Comparison of ENCODE assay signal across 8 mouse cellular contexts in the genomic region with DNA sequence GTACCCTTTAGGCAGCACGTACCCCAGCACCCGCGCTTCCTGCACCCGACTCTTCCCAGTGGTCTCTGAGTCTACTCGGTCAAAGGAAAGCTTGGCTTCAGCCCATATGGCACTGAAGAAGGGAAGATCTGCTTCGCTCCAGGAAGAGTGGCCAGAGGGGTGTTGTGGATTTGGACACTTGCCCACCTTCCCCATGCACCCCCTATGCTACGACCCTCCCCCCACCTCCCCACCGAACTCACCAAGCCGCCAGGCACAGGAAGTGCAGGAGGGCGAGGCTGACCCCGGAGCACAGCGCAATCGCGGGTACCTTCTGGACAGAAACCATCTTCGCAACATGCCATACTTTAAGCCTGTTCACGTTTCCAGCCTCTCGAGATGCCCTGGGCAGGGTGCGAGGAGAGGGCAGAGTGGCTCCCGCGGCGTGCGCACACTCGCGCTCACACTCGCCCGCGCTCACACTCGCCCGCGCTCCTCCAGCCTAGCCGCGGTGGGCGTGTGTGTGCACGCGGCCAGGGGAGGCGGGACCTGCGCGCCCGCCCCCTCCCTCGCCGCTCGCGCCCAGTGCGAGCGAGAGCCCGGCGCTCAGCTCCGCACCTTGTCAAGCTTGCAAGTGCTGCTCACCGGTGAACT. TPM values are rescaled to one million over a fixed set of nuclear protein-coding genes. Genes with fewer than 3 reads are reported as not detected.
DNase-seq lines count a peak whose midpoint lies in the region; ATAC-seq lines count a peak whose summit lies in the region.

Gene Gabrb1, plus strand, starts transcription at position 632 of the 633 bp plus-strand sequence.

- no peaks in the 10 kb centered on the region for H3K9me3 ChIP-seq in embryonic facial prominence, embryonic 14.5 days (ENCODE audit: control insufficient read depth, low read length)
- no peaks in the 10 kb centered on the region for H3K9me3 ChIP-seq in hindbrain, embryonic 12.5 days (replicated peaks)

- H3K27me3 ChIP-seq in embryonic facial prominence, embryonic 14.5 days (replicated peaks; ENCODE audit: control insufficient read depth, insufficient read depth, low read length) = peaks cover 18% of the 10 kb centered on the region
- peaks cover 40% of the 10 kb centered on the region for H3K27me3 ChIP-seq in hindbrain, embryonic 12.5 days

- H3K9ac ChIP-seq in embryonic facial prominence, embryonic 14.5 days (ENCODE audit: low read depth, low read length) = peak within 1 kb of the TSS; percentile 55
- H3K9ac ChIP-seq in hindbrain, embryonic 12.5 days = peak within 1 kb of the TSS; percentile 42; the same call in 1 of the 2 replicates

- 1% methylated on average over 18 of the region's 49 CpGs for WGBS in embryonic facial prominence, embryonic 14.5 days
- under 1% methylated on average over 44 of the region's 49 CpGs for WGBS in hindbrain, embryonic 12.5 days

- no peak within 1 kb of the TSS for H3K27ac ChIP-seq in embryonic facial prominence, embryonic 14.5 days (replicated peaks; ENCODE audit: low read depth, low read length)
- H3K27ac ChIP-seq in hindbrain, embryonic 12.5 days = no peak within 1 kb of the TSS

- peak; percentile 92 for ATAC-seq in embryonic facial prominence, embryonic 14.5 days (ENCODE audit: low read depth)
- peak; percentile 93 for ATAC-seq in hindbrain, embryonic 12.5 days (ENCODE audit: low FRiP score)
- ATAC-seq in megakaryocyte progenitor cell, adult 5-6 weeks (replicated peaks; ENCODE audit: poor library complexity) = peak; percentile 69

- no peaks in the 10 kb centered on the region for H3K4me1 ChIP-seq in embryonic facial prominence, embryonic 14.5 days (ENCODE audit: control insufficient read depth, insufficient read depth, low read length)
- peaks cover 10% of the 10 kb centered on the region; the same call in 1 of the 2 replicates for H3K4me1 ChIP-seq in hindbrain, embryonic 12.5 days

- intact Hi-C loops in left cerebral cortex, postnatal 14 days (cut with DNase I) = loop anchor here (10.0 kb wide), 1 partner anchor 153 kb away; no protein-coding TSS in a partner anchor

- DNase-seq in ovary, postnatal 10 days (ENCODE audit: low spot score) = peak; percentile 5
- DNase-seq in ovary, adult 18-20 months (ENCODE audit: low spot score) = no peak
- DNase-seq in embryonic facial prominence, embryonic 14.5 days (ENCODE audit: low spot score) = peak; percentile 57
- peak; percentile 45 to 61 for DNase-seq in left cerebral cortex, postnatal 14 days (ENCODE audit: low spot score in 2 of 2)
- DNase-seq in right cerebral cortex, postnatal 4 days = peak; percentile 44
- DNase-seq in thymus, postnatal 10 days (ENCODE audit: low spot score in 2 of 2) = no peak

- H3K4me3 ChIP-seq in embryonic facial prominence, embryonic 14.5 days (ENCODE audit: low read depth, low read length) = peak within 1 kb of the TSS; percentile 48
- H3K4me3 ChIP-seq in hindbrain, embryonic 12.5 days = peak within 1 kb of the TSS; percentile 57

- no peaks in the 10 kb centered on the region for H3K36me3 ChIP-seq in embryonic facial prominence, embryonic 14.5 days (ENCODE audit: control insufficient read depth, insufficient read depth, low read length)
- no peaks in the 10 kb centered on the region for H3K36me3 ChIP-seq in hindbrain, embryonic 12.5 days

- peak within 1 kb of the TSS; percentile 96 for H3K4me2 ChIP-seq in embryonic facial prominence, embryonic 14.5 days (ENCODE audit: low read depth, low read length)
- peak within 1 kb of the TSS; percentile 97 for H3K4me2 ChIP-seq in hindbrain, embryonic 12.5 days (replicated peaks)

RNA-seq across cellular contexts. Expression of gene Gabrb1, which starts in this region (rescaled TPM):
- 0.99 and 1.2 TPM in 2 replicates for polyA plus RNA-seq in embryonic facial prominence, embryonic 14.5 days (2014; fragmentation: Nextera tagmentation; extraction: Ambion mirVana)
- polyA plus RNA-seq in hindbrain, embryonic 12.5 days (2016; fragmentation: Nextera tagmentation; extraction: Ambion mirVana) = 1.8 and 2.6 TPM in 2 replicates
- 10 to 100 TPM; 91.5 to 93.6 TPM for total RNA-seq in left cerebral cortex, postnatal 14 days (2021)
- total RNA-seq in megakaryocyte progenitor cell, adult 5-6 weeks (2015) = not detected in 2 replicates
- total RNA-seq in megakaryocyte progenitor cell, adult 5-6 weeks (2017) = not detected in 2 replicates

Comparison
In these comparisons a context has a peak if more than half of its experiments do, and no peak if none do; other contexts are left out.
1. RNA of gene Gabrb1 (total RNA-seq): 91.5 to 93.6 TPM in left cerebral cortex, postnatal 14 days; not detected in megakaryocyte progenitor cell, adult 5-6 weeks; every median in the first group is over 10 times any median in the second.
2. DNase-seq: peak in ovary, postnatal 10 days (single experiment), embryonic facial prominence, embryonic 14.5 days (single experiment), left cerebral cortex, postnatal 14 days (2 of 2) and right cerebral cortex, postnatal 4 days (single experiment); none in ovary, adult 18-20 months (single experiment) and thymus, postnatal 10 days (0 of 2).
3. Peak in ATAC-seq in megakaryocyte progenitor cell, adult 5-6 weeks; RNA of the gene not detected or under 1 TPM.
4. Peak in every context shown above with its lines, with median percentiles within 50 percentile points of each other: ATAC-seq.